Mouse (Mus musculus) right cerebral cortex, adult 18-20 months (tissue): ENCODE results near the gene Gfra1.

Source experiments
- DNase-seq: peaks from one replicate; pipeline ENCODE4 v3.0.0; 2022; ENCODE audit warnings: mixed read lengths

Gene Gfra1

GRCm38 (mm10) chr19:58389466-58389865, 66.2 kb downstream of the Gfra1 start:
- DNase-seq, result no peak

DNA sequence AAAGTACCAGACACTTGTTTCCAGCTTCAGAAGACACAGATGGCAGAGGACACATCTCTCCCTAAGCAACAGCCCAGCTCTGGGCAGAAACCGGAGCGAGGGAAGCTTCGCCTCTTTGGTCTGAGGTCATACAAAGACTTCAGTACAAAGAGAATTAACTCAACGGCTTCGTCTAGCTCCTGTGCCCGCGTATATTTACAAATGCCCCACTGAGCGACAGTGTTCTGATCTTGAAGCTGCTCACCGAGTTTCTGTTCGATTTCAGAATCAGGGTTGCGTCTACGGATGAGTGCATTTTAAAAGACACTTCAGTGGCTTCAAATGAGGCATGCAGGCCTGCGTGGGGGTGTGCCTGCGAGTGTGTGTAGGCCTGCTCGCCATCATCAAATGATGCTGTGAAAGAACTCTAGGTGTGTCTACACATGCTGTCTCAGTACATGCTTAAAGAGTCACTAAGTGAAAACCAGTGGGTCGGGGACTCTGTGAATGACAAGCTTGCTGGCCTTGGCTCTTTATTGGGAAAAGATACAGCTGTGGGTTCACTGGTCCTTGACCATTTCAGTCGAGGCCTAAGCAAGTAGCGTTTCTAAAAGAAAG, 66.8 kb downstream of the Gfra1 start:
- no peak for DNase-seq

GRCm38 (mm10) chr19:58383273-58383672, 72.4 kb downstream of the Gfra1 start:
- no peak for DNase-seq

GRCm38 (mm10) chr19:58382535-58382934, 73.2 kb downstream of the Gfra1 start:
- no peak for DNase-seq

DNA sequence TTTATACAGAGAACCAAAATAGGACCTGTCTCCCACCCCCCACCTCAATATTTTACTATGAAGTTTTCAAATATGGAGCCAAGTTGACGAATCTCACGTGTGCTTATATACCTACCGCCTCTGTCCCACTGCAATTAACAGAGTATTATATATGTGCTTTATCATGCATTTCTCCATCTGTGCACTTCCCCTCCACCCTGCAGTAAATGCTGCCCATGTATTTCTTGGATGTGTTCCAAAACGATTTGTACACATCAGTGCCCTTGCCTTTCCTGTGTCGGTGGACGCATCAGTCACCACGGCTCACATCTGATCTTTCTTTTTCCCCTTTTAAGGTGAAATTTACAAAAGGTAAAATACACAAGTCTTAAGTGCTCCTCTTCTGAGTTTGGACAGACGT, 77.7 kb downstream of the Gfra1 start:
- no peak for DNase-seq

DNA sequence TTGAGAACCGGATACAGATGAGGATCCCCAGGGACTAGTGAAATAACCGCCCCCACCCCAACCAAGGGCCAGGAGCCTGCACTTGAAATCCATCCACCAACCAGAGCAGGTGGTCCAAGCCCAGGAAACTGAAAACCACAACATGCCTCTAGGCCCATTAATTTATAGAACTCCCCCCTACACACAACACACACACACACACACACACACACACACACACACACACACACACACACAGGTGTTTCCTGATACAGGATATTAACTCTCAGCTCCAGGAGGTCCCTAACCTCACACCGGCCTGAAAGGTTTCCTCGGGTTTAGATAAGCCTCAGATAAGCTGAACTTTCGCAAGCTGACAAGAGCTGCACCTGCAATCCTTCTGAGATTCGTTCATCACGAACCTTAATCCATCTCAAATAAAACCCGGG, 79.0 kb downstream of the Gfra1 start:
- DNase-seq, result no peak

- DNase-seq, result no peak
Measured at GRCm38 (mm10) chr19:58374648-58375047, 81.1 kb downstream of the Gfra1 start.

GRCm38 (mm10) chr19:58374155-58374554, 81.6 kb downstream of the Gfra1 start:
- peak; percentile 31 for DNase-seq

- DNase-seq, result no peak
Measured at GRCm38 (mm10) chr19:58368513-58368912, 87.2 kb downstream of the Gfra1 start.

DNA sequence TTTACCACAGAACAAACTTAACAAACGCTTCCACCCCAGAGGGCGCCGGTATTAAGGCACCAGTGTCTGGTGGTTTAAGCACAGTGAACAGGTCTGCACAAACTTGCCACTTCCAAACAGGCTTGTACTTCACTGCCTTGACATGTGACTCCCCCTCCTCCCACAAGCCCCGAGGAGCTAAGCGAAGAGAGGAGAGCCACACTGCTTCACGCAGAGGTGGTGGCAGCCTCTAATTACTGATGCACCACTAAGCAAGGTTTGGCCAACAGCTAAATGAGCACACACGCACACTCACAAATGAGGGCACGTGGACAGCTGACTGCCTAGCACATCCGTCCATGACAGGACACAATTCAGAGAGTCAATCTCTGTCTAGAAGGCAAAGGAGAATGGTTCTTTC, 91.0 kb downstream of the Gfra1 start:
- DNase-seq, result no peak

DNA sequence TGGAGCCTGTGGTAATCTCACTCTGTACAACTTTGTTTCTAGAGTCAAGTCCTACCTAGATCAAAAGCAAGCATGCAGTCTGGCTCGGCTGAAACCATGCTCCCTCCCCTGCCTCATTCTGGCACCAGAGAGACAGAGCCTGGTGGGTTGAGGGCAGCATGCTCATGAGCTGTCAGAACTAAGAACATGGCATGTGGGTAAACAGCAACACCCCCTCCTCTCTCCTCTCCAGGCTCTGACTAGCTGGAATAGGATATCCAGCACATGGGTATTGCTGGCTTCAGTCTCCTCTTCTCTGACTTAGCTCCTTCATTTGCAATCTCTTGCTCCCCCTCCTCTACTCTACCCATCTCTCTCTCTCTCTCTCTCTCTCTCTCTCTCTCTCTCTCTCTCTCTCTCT, 94.7 kb downstream of the Gfra1 start:
- DNase-seq, result no peak

- no peak for DNase-seq
Measured at GRCm38 (mm10) chr19:58358063-58358462, 97.6 kb downstream of the Gfra1 start.

GRCm38 (mm10) chr19:58353953-58354352, 101.8 kb downstream of the Gfra1 start:
- DNase-seq, result no peak

DNA sequence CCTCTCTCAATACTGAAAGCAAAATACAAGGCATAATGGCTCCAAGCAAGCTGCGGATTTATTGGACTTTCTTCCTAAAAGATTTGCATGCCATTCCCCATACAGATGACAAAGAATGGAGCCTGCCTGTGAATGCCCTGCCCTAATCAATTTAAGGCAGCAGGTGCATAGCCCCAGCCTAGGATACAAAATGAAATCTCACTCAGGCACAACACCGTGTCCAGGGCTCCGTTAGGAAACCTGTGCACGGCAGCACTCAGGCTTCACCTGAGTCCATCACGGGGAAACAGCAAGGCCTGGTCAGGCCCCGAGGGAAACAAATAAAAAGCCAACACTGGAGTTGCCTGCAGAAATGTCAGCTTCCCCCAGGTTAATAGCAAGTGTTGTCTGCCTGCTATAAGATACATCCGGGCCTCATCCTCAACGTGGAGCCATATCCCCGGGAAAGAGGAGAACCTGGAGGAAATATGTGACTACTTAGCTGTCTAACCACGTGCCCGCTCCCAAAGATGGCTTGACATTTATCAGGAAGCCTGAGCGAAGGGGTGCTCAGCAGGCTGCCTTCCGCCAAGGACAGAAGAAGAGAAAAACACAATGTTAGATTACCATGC, 102.3 kb downstream of the Gfra1 start:
- DNase-seq, result no peak

GRCm38 (mm10) chr19:58349890-58350408, 105.8 kb downstream of the Gfra1 start:
- DNase-seq, result no peak

DNA sequence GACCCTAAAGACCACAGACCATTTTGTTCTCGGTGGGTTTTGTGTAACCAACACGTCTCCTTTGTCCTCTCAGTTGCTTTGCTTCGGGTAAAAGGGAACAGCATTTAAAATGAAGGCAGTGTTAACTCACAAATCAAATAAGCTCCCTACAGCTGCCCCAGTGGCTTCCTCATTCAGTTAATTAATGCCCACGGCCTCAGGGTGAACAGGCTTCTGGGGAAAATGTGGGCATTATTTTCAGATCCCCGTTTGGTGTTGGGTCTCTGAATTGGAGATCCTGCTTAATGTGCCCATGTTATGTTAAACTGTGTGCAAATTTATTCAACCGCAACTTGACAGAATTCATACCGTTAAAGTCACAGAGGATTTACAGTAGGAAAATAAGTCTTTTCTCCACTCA, 110.6 kb downstream of the Gfra1 start:
- no peak for DNase-seq

- no peak for DNase-seq
Measured at GRCm38 (mm10) chr19:58341351-58341750, 114.4 kb downstream of the Gfra1 start.

DNA sequence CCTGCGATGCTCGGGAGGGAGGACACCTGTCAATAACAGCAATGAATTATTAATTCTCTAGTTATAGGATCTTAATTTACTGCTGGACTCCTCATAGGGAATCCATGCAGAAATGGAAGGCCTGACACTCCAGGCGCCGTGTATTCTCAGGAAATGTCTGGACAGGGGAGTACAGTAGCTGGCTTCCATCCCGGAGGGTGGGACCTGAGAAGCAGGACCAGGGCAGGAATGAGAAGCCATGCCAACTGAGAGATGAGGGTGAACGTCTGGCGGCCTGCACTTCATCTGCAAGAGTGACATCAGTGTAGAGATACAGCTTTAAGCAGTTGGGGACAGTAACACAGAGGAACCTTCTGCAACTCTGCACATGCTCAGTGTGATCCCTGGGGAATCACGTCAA, 115.5 kb downstream of the Gfra1 start:
- no peak for DNase-seq

- no peak for DNase-seq
Measured at GRCm38 (mm10) chr19:58336802-58337201, 118.9 kb downstream of the Gfra1 start.

- DNase-seq, result no peak
Measured at GRCm38 (mm10) chr19:58335585-58336530, 119.9 kb downstream of the Gfra1 start.

DNA sequence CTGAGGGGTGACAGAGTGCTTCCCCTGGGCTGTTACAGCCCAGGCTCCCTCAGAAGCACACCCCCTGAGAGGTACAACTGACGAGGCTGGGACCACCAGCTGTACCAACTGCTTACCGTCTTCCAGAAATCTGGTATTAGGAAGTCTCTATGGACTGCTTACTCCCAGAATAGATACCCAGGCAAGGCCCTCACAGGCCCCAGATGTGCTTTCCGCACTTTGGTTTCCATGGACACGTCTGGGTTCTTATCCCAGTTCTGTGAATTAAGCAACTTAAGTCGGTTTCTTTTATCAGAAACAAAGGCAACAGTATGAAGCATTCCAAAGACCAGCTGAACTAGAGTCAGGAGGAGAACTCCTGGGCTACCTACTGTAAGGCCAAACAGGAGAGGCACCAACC, 126.4 kb downstream of the Gfra1 start:
- no peak for DNase-seq

DNA sequence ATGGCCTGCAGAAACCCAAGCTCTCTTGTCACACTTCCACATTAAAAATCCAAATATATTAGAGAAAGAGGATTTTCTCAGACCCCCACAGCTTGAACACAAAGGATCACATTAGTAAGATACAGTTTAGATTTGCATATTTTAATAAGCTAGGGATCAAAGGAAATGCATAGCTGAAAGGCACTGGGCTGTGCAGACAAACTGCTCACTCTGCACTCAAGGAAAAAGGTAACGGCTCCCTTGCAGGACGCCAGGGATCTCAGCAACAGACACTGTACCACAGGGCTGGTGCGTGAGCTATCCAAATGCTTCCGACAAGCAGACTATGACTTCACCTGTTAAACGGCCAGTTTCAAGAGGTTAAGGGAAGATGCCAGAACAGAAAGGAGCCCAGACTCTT, 127.7 kb downstream of the Gfra1 start:
- no peak for DNase-seq

DNA sequence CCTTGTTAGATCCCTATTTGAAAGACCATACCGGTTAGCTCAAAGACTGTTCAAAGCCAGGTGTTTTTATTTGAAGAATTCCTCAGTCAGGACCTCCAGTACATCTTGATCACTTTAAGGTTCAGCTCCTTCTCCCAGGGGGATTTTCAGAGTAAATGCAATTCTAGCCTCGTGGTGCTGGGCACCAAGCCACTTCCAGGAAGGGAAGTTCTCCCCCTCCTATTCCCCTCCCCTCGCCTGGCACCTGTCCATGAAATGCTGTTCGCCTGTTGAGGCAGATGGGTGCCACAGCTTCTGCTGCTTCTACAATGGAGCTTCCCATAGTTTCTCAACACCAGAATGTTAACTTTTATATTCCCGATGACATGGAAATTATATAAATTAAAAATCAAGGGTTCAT, 139.2 kb downstream of the Gfra1 start:
- DNase-seq, result no peak

DNA sequence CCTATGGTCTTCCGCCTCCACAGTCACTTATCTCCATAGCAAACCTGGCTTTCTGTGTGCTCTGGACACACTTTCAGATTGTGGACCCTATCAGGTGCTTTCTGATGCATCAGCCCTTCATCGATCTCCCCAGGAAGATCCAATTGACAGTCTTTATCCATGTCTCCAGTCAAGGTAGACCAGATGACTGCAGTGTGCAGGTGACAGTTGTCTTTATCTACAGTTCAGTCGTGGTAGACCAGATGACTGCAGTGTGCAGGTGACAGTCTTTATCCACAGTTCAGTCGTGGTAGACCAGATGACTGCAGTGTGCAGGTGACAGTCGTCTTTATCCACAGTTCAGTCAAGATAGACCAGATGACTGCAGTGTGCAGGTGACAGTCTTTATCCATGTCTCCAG, 140.0 kb downstream of the Gfra1 start:
- DNase-seq, result no peak
